Mouse (Mus musculus): ENCODE measurements around the gene Nop58. TPM values are rescaled to one million over a fixed set of nuclear protein-coding genes. Genes with fewer than 3 reads are reported as not detected.
"Not testable (repeated sequence)": the region's sequence is repeated elsewhere in the genome, so short reads cannot be mapped to it uniquely, and the experiment has no call there.

Gene Nop58
- total RNA-seq (2015; ENCODE audit: low replicate concordance) (38.7 and 88.6 TPM in 2 replicates), total RNA-seq (2017; ENCODE audit: low replicate concordance) (115 TPM in 2 replicates)

GRCm38 (mm10) chr1:59684819-59685755, at the start of gene Nop58:
Nop58 (plus strand) TSS chr1:59684971.
- peak; percentile 100 for ATAC-seq (replicated peaks; ENCODE audit: low FRiP score, poor library complexity, severe bottlenecking)

DNA sequence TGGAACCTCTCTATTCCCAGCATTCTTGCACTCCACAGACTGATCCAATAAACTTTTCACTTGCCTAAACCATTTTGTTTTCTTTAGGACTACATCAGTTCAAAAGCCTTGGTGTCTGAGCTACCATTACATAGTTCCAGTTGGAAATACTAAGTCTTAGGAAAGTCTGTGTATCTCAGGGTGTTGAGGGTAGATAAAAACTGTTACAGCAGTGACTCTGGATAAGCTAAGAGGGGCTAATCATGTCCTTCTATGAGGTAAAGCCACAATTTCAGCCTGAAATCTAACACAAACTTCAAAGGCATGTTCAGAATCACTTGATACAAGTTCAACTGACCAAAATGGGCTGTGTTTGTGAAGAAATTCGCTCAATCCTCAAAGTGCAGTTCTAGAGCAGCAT, 48.4 kb upstream of the Nop58 start:
- ATAC-seq (replicated peaks; ENCODE audit: low FRiP score, poor library complexity, severe bottlenecking) = no peak

- no peak for ATAC-seq (replicated peaks; ENCODE audit: low FRiP score, poor library complexity, severe bottlenecking)
Observed at GRCm38 (mm10) chr1:59638371-59638770, 46.4 kb upstream of the Nop58 start.

- ATAC-seq (replicated peaks; ENCODE audit: low FRiP score, poor library complexity, severe bottlenecking) = no peak
Observed at GRCm38 (mm10) chr1:59642488-59642887, 42.3 kb upstream of the Nop58 start.

DNA sequence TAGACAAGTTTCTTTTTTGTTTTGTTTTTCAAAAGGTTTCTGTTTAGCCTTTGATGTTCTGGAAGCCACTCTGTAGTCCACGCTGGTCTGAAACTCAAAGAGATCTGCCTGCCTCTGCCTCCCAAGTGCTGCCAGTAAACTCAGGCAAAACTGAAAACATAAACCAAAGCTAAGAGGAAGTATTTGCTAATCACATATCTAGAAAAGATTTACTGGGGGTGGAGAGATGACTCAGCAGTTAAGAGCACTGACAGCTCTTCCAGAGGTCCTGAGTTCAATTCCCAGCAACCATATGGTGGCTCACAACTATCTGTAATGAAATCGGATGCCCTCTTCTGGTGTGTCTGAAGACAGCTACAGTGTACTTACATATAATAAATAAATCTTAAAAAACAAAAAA, 38.3 kb upstream of the Nop58 start:
- not testable (repeated sequence) for ATAC-seq (replicated peaks; ENCODE audit: low FRiP score, poor library complexity, severe bottlenecking)

DNA sequence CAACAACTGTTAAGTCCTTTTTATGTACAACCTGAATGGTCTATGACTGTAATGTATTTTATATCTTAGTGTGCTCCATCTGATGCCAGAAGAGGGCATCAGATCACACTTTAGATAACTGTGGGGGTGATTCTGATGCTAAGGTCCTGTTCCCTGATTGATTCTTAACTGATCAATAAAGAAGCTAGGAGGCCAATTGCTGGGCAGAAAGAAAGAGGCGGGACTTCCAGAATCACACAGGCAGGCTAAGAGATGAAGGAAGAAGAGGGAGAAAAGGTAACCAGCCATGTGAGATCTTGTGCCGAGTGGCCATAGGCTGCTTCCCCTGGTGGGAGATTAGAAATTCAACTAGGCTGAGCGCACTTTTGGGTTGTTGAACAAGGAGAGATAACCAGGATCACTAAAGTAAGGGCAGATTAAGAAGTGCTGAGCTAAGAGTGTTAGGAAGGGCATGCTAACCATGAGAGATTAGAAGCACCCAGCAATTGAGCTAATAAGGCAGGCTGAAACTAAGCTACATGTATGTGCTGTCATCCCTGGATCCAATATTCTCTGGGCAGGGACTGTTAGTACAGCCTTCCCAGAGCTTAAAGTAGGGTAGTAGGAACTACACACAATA, 33.5 kb upstream of the Nop58 start:
- ATAC-seq (replicated peaks; ENCODE audit: low FRiP score, poor library complexity, severe bottlenecking) = no peak

- ATAC-seq (replicated peaks; ENCODE audit: low FRiP score, poor library complexity, severe bottlenecking) = no peak
Observed at GRCm38 (mm10) chr1:59653243-59653911, 31.4 kb upstream of the Nop58 start.

DNA sequence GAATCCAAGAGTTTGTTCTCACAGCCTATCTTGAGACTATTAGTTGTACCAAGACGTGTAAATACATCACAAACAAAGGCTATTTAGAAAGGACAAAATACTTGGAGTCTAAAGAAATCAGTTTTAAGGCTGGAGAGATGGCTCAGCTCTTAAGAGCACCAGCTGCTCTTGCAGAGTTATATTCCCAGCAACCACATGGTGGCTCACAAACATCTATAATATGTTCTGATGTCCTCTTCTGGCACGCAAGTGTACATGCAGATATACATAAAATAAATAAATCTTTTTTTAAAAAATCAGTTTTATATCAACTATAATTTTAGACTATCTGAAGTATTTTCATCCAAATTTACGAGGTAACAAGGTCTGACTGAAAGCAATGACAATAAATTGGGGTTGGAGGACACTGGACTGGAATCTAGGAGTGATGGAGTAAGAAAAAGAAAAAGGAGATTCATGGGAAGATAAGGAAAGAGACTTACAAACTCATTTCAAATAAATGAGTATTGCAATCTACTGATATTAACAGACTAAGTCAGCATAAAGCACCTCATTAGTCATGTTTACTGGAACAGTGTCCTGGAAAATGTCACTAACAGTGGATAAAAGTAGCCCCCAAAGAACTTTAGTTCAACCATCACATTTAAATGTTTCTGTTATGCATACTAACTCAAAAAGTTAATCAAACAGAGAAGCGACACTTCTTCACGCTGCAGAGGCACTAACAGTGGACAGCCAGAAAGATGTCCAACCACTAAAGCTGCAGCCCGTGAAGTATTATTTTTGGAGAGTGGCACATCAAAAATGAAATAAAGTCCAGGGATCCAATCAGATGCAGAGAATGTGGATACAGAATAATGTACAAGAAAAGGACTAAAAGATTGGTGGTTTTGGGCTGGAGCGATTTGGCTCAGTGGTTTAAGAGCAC, 28.3 kb upstream of the Nop58 start:
- no peak for ATAC-seq (replicated peaks; ENCODE audit: low FRiP score, poor library complexity, severe bottlenecking)

GRCm38 (mm10) chr1:59663456-59664135, 21.2 kb upstream of the Nop58 start:
- ATAC-seq (replicated peaks; ENCODE audit: low FRiP score, poor library complexity, severe bottlenecking) = no peak

DNA sequence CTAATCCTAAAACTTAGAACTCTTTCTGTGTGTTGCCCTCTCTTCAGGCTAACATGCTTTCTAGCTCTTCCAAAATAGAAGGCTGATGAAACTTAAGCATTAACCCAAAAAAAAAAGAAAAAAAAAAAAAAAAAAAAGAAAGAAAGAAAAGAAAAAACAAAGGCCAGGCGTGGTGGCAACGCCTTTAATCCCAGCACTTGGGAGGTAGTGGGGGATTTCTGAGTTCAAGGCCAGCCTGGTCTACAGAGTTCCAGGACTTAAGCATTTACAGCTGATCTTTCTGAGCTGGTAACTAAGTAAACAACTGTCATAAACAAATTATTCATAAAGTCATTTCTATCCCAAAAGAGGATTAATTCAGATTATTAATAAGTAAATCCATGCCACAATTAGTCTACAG, 15.9 kb upstream of the Nop58 start:
- ATAC-seq (replicated peaks; ENCODE audit: low FRiP score, poor library complexity, severe bottlenecking) = no peak

- ATAC-seq (replicated peaks; ENCODE audit: low FRiP score, poor library complexity, severe bottlenecking) = peak; percentile 46
Observed at GRCm38 (mm10) chr1:59669962-59670630, 14.7 kb upstream of the Nop58 start.

DNA sequence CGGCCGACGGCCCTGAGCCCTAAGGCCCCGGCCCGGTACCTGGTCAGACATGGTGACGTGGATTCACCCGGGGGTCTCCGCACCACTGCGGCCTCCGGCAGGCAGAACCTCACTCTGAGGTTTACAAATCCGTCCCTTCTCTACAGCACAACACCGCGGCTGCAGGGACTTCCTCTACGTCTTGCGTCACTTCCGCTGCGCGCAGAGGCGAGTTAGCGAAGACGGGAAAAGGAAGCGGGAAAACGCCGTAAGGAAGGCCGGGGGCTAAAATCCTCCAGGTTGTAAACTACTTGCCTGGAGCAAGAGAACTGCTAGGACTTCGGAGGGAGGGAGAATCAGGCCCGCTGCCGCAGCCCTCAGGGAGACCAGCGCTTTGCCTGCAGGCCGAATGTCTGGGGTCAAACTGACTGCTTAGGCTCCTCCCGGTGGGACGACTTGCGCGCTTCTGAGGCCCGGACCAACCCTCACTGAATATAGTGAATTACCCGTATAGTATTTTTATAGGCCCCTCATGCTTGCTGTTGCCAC, 14.1 kb upstream of the Nop58 start, which contains the start of gene Sumo1:
TSS of gene Sumo1 (minus strand) at position 194 of the 528 bp plus-strand sequence.
- peak; percentile 95 for ATAC-seq (replicated peaks; ENCODE audit: low FRiP score, poor library complexity, severe bottlenecking)

DNA sequence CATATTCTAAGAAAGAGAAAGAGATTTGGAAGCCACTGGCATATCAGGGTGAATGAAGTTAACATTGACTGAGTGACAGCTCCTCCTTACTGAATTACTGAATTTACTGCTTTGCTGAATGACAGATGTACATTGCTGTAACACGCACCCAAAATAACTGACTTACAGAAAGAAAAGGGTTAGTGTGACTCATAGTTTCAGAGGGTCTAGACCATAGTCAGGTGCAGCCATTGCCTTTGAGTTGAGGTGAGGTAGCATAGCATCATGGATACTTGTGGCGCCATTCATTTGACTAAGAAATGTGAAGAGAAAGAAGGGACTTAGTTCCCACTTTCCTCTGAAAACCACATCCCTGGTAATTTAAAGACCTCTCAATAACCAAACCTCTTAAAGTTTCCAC, 11.1 kb upstream of the Nop58 start:
- ATAC-seq (replicated peaks; ENCODE audit: low FRiP score, poor library complexity, severe bottlenecking) = no peak

DNA sequence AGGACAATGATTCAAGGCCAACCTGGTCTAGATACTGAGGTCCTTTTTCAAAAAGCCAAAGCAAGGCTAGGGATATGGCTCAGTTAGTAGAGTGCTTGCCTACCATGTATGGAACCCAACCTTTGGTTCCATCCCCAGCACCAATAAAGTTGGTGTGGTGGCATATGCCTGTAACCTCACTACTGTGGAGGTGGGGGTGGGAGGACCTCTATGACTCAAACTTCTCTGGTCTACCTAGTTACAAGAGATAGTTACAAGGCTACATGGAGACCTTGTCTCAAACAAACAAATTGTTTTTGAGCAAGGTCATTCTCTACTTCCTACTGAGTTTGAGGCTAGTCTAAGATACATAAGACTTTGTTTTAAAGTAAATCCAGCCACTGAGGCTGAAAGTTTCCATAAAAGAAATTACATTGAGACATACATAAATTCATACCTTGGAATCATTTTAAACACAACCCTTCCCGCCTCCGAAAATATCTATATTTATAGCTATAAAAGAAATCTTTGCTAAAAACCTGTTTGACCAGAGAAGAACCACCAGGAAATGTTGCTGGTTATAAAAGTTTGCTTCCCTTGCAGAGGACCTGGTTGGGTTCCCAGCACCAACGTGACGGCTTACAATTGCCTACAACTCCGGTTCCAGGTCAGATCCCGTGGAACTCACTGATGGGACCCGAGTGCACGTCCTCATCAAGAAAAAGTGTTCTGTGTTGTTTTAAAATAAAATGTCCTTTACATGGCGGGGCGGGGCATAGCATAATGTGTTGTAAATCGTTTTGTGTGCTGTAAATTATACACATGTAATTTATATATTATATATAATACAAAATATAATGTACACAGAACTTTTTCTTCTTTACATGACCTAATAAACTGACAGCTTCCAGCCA, 599 bp upstream of the Nop58 start:
- peak; percentile 45 for ATAC-seq (replicated peaks; ENCODE audit: low FRiP score, poor library complexity, severe bottlenecking)

DNA sequence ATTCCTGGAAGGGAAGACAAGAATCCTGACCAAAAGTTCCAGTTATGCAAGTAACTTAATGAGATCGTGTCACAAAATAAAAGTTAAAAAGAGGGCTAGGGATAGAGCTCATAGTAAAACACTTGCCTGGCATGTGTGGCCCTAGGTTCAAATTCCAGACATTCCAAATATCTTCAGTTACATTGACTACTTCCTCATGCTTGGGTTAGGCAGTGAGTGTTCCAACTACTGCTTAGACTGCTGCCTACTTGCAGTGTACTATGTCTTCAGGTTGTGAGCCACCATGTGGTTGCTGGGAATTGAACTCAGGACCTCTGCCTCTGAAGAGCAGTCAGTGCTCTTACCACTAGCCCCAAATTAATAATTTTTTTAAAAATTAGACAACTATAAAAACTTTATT, 2.7 kb downstream of the Nop58 start:
- no peak for ATAC-seq (replicated peaks; ENCODE audit: low FRiP score, poor library complexity, severe bottlenecking)

DNA sequence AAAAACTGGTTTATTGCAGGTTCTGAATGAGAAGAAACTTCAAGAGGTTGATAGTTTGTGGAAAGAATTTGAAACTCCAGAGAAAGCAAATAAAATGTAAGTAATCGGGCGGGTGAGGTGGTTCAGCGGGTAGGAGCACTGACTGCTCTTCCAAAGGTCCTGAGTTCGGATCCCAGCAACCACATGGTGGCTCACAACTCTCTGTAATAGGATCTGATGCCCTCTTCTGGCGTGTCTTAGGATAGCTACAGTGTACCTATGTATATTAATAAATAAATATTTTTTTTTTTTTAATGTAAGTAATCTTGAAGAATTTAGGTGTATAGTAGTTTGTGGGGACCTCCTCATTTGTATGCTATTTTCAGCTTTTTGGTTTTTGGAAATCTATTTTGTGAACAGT, 5.7 kb downstream of the Nop58 start:
- ATAC-seq (replicated peaks; ENCODE audit: low FRiP score, poor library complexity, severe bottlenecking) = no peak

DNA sequence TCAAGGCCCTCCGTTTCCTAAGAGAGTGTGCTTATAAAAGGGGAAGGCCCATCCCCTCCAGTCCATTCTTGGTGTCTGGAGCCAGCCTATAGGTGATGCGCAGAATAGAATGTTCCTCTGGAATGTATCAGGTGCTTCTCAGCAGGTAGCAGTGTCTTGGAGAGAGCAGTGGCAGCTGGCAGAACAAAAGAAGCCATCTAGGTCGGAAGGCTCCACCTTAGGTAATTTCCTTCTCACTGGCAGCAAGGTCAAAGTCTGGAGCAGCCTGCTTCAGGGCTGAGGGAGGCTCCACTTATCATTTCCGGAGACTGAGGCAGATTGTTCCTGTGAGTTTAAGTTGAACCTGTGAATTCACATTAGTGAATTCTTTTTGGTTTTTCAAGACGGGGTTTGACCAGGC, 13.0 kb downstream of the Nop58 start:
- no peak for ATAC-seq (replicated peaks; ENCODE audit: low FRiP score, poor library complexity, severe bottlenecking)
